Mouse (Mus musculus) kidney, postnatal 25 days (tissue): ENCODE data around the gene Adcy7.

Source experiments
- DNase-seq, 2 experiments: peaks; one replicate each; pipeline ENCODE4 v3.0.0; 2021; ENCODE audit warnings: mixed read lengths in 2 of 2

The Adcy7 gene

DNA sequence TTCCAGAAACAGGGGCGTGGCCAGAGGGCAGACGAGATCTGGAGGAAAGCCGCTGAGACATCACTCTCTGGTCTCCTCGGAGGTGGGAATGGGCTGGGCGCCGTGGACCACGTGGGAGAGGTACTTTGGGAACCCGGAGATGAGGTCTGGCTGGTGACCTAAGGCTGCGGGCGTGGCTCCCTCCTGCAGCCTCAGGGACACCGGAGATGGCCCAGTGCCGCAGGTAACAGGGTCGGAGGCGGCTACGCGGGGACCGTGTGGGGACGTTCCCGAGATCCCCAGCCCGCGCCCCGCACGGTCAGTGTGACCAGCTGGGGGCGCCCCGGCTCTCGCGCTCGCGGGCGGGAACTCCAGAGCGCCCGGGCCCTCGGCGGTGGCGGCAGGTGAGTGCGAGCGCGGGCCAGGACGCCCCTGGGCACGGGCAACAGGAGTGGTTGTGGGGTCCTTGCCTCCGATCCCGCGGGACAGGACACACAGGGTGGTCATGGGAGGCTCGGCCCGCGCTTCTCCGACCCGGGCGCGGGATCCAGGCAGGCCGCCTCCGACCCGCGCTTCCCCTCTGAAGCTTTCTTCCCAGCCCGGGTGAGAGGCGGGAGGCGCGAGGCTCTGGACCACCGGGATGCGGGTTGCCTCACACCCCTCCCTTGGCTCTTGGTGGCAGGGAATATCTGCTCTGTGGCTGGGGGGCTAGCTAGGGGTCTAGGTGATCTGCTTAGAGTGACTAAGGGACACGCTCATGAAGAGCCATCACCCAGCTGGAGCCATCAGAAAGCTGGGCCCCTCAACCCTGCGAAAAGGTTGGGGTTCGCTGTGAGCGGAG lies at the start of gene Adcy7:
Gene Adcy7 (plus strand): TSS at position 173 of the 820 bp plus-strand sequence.
- peak in 1 of 2 experiments; percentile 16 for DNase-seq

DNA sequence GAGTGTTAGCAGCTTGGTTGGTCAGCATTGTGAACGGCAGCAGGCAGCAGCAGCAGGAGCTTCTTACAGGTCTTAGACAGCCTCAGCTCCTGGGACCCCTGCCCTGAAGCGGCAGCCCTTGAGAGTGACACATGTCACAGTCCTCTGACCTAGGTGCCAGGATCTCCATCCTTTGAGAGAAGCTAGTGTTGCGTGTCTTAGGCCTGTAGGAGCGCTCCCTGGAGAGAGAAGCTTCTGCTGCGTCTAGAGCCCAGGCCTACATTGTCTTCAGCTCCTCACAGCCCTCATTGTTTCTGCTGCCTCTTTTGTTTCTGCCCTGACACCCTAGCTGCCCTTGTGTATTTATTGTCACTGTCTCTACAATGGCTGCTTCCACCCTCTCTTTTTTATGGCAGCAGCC lies 46.8 kb upstream of the Adcy7 start:
- no peak for DNase-seq

GRCm38 (mm10) chr8:88227851-88228250 lies 44.4 kb upstream of the Adcy7 start:
- peak in 1 of 2 experiments; percentile 18 for DNase-seq

DNA sequence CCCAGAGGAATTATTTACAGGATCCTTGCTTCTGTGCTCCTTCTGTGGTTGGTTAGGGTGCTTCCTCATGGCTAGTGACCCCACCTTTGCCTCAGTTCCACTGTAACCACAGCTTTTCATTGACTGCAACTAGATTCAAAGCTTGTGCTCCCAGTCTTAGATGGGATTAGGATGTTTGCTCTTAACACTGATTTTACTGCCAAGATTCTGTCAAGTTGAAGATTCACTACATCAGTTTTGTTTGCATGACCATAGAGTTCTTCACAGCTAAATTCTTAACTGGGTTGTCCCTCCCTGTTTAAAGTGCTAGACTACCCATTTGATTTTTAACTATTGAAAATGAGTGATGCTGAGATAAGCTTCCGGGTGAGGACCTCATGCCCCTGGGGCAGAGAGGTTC lies 43.9 kb upstream of the Adcy7 start:
- no peak for DNase-seq

GRCm38 (mm10) chr8:88228800-88229199 lies 43.4 kb upstream of the Adcy7 start:
- DNase-seq = no peak

GRCm38 (mm10) chr8:88236666-88237065 lies 35.5 kb upstream of the Adcy7 start:
- DNase-seq = no peak

DNA sequence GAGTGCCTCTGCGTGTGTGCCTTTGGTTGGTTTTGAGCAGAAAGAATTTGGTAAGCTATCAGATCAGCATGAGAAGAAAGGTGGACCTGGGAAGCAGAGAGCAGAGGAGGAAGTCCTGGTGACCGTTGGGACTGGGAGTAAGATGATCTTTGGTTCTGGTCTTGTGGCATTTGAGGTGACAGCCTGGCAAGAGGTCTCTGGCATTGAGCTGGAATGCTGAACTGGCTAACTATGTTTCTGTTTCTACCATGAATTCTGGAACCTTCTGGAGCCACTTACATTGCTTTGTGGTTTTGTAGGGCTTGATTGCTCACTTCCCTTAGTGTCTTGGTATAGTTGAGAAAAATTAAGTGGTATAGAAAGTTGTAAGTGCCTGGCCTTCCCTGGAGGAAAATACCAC lies 34.6 kb upstream of the Adcy7 start:
- DNase-seq = no peak

GRCm38 (mm10) chr8:88239277-88239676 lies 32.9 kb upstream of the Adcy7 start:
- DNase-seq = no peak

- no peak for DNase-seq
Measured at GRCm38 (mm10) chr8:88241871-88242270, 30.3 kb upstream of the Adcy7 start.

- peak; percentile 69 to 73 for DNase-seq
Measured at GRCm38 (mm10) chr8:88244298-88244697, 27.9 kb upstream of the Adcy7 start.

- peak; percentile 53 to 78 for DNase-seq
Measured at GRCm38 (mm10) chr8:88252791-88253190, 19.4 kb upstream of the Adcy7 start.

GRCm38 (mm10) chr8:88254957-88255356 lies 17.2 kb upstream of the Adcy7 start:
- no peak for DNase-seq

- DNase-seq = no peak
Measured at GRCm38 (mm10) chr8:88258024-88258423, 14.2 kb upstream of the Adcy7 start.

DNA sequence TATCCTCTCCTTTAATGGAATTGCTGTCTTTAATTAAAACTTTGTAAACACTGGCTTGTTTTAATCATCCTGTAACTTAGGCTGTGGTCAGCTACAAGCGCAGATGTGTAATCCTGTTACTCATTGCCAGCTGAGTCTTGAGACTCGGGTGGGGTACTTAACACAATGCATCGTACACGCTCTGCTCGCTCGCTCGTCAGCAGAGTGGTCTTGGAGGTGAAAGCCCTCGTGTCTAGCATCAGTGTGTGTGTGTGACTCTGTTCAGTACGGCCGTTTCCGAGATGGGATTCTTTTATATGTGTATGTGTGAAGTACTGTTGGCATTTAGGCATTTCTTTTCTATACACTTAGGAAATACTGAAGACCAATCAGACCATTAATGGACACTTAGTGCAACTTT lies 13.7 kb upstream of the Adcy7 start:
- no peak for DNase-seq

DNA sequence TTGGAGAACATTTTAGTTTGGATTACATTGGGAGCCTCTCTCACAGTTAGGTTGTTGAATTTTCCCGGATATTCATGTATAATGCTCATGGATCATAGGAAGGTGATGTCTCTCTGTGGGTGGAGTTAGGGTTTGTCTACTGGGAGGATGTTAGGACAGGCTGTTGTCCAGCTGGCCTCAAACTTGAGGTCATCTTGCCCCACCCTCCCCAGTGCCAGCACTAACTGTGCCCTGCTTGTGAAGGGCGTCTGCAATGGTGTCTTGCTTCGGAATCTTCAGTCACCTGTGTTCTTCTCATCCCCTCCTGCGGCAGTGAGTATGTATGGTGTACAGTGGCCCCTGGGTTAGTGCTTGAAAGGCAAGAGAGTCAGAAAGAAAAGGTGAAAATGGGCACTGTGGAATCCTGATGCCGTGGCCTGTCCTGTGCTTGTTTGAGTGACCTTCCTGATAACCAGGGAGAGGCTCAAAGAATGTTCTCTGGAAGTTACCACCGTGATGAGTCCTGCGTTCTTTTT lies 11.7 kb upstream of the Adcy7 start:
- DNase-seq = no peak

DNA sequence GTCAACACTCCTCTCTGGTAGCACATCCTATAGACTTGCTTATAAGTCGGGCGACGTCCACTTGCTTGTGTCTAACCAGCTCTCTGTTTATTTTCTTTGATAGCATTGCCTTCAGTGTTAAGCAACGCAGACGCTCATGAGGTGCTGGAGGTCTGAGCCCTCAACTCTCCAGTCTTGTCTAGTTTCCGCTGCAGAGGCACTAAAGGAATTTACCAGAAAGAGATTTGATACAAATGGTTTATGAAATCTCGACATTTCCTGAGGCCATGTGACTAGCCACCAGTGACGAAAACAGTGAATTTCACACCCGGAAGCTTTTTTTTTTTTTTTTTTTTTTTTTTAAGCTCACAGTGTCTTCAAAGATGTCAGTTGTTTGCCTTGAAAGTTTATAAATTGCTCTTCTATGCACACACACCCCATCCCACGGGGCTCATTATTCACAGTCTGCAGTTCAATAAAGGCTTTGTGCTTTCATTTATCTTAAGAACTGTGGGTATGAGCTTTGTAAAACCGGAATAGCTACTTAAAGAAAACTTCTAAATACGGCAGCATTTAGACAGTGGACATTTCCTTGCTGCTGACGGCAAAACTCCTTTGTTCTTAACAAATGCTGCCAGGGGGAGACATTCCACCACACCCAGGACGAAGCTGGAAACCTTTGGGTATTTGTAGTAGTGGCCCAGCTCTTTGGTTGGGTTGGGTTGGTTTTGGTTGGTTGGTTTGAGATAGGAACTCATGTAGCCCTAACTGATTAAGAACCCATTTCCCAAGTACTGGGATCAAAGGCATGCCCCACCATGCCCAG lies 9.2 kb upstream of the Adcy7 start:
- DNase-seq = peak in 1 of 2 experiments; percentile 17

GRCm38 (mm10) chr8:88265511-88265910 lies 6.7 kb upstream of the Adcy7 start:
- no peak for DNase-seq

GRCm38 (mm10) chr8:88266170-88266800 lies 5.9 kb upstream of the Adcy7 start:
- peak; percentile 74 to 90 for DNase-seq

DNA sequence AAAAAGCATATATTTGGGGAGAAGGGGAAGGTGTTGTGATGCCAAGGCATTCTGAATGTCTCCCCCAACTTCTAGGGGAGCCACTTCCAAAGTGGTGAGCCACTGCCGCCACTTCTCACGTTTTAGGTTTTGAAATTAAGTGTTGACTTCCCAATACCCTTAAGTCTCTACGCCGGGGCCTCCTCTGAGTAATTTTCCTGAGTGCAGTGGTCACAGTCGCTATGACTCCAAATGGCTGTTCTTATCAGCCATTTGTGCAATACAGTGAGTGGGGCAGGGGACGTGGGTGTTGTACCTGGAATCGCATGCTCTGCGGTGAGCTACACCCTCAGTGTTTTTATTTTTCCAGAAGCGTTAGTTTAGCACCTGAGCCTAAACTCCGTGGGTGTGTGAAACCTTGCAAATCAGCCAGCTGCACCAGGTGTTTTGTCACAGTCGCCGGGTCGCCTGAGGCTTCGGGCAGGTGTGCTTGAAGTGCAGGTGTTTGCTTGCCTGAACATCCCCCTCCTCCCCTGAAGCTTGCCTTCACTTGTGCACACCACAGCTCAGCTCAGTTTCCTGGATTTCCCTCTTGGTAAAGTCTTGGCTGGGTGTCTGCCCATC lies 5.3 kb upstream of the Adcy7 start:
- DNase-seq = no peak

GRCm38 (mm10) chr8:88269107-88269875 lies 2.9 kb upstream of the Adcy7 start:
- DNase-seq = no peak

DNA sequence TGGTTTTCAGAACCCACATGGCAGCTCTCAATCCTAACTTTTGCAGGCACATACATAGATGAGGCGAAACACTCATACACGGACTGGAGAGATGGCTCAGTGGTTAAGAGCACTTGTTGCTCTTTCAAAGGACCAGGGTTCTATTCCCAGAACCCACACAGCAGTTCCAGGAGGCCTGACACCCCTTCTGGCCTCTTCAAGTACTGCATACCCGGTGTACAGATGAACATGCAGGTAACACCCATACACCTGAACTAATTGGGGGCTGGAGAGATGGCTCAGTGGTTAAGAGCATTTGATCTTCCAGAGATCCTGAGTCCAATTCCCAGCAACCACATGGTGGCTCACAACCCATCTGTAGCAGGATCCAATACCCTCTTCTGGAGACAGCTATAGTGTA lies 2.1 kb upstream of the Adcy7 start:
- no peak for DNase-seq

DNA sequence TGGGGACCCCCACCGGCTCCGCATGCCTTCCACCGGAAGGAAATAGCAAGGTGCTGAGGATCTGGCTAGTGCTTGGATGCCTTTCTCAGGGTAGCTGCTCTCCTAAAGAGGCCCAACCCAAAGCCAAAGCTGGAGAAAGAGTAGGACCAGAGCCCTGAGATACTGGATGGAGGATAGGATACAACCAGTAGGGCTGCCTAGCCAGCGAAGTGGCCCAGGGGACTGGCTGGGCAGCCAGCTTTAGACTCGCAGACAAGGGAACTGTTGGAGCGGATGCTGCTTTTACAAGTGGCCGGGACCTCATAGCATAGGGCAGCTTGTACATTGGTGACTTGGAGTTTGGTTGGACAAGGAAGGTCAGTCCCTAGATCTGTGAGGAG lies 838 bp downstream of the Adcy7 start:
- no peak for DNase-seq
